Mouse (Mus musculus): ENCODE data around the gene Hmgb1.

DNA sequence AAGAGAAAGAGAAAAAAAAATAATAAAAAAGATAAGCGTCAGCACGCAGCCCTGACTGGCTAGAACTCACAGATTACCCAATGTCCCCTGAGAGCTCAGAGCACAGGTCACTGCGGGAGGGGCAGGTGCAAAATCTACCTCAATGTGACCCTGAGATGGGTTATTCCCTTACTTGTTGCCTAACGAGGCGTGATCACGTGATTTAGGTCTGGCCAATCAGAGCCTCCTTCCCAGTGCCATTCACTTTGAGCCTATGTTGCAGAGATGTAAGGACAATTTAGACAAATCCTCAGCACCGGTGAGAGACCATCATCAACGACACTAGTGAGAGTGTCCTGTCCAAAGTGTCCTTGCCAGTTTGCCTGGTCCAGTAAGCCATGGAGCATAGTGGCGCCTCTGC, 44.0 kb downstream of the Hmgb1 start:
- TF ChIP-seq CTCF (IDR thresholded peaks at IDR 0.05; ENCODE audit: extremely low read depth, insufficient read depth, insufficient read length, insufficient replicate concordance) (no peak), POLR2A (IDR thresholded peaks at IDR 0.05; ENCODE audit: low read depth, low read length) (no peak)
